Mouse (Mus musculus) duodenum, adult 2 months (tissue): ENCODE results near the gene Taar7f. TPM values are rescaled to one million over a fixed set of nuclear protein-coding genes. Genes with fewer than 3 reads are reported as not detected.

ENCODE experiments used
- polyA plus RNA-seq: library from polyadenylated mRNA; depleted of rRNA; stranded (reverse); fragments of >200 nt; gene quantifications from 2 replicates; pipeline ENCODE4 v1.2.3, GENCODE M21; 2012; ENCODE audit warnings: low replicate concordance; rRNA removed

The Taar7f gene
- polyA plus RNA-seq, result not detected in 2 replicates

GRCm38 (mm10) chr10:24049210-24049609 lies at the start of gene Taar7f:
Gene Taar7f, plus strand, starts transcription at chr10:24049510.

GRCm38 (mm10) chr10:23999639-24000038 lies 49.7 kb upstream of the Taar7f start, which contains the start of gene Taar7b:
Gene Taar7b, plus strand, starts transcription at chr10:23999939.

GRCm38 (mm10) chr10:24026922-24027321 lies 22.4 kb upstream of the Taar7f start, which contains the start of gene Taar7d:
Gene Taar7d, plus strand, starts transcription at chr10:24027222.

GRCm38 (mm10) chr10:24037314-24037713 lies 12.0 kb upstream of the Taar7f start, which contains the start of gene Taar7e:
Gene Taar7e, plus strand, starts transcription at chr10:24037614.

GRCm38 (mm10) chr10:24076200-24076599 lies 26.9 kb downstream of the Taar7f start, which contains the start of gene Taar8a:
Gene Taar8a, plus strand, starts transcription at chr10:24076500.

GRCm38 (mm10) chr10:24092194-24092593 lies 42.9 kb downstream of the Taar7f start, which contains the start of gene Taar8b:
Gene Taar8b, minus strand, starts transcription at chr10:24092294.

Other genes with a start within 250 kb of the Taar7f start
- gene Vnn3, start 198.0 kb upstream of the Taar7f start, polyA plus RNA-seq, result 0.40 TPM in 1 of 2 replicates, not detected in the other
- 5.2 and 38.5 TPM in 2 replicates for gene Vnn1, start 154.8 kb upstream of the Taar7f start, polyA plus RNA-seq
- gene Taar1, start 129.2 kb upstream of the Taar7f start, polyA plus RNA-seq, result not detected in 2 replicates
- not detected in 2 replicates for gene Taar2, start 110.9 kb upstream of the Taar7f start, polyA plus RNA-seq
- gene Taar3, start 100.0 kb upstream of the Taar7f start, polyA plus RNA-seq, result not detected in 2 replicates
- not detected in 2 replicates for gene Taar4, start 89.0 kb upstream of the Taar7f start, polyA plus RNA-seq
- gene Taar5, start 78.8 kb upstream of the Taar7f start, polyA plus RNA-seq, result not detected in 2 replicates
- gene Taar6, start 63.9 kb upstream of the Taar7f start, polyA plus RNA-seq, result not detected in 2 replicates
- not detected in 2 replicates for gene Taar7a, start 56.0 kb upstream of the Taar7f start, polyA plus RNA-seq
- gene Taar7b, start 49.6 kb upstream of the Taar7f start, polyA plus RNA-seq, result not detected in 2 replicates
- not detected in 2 replicates for gene Taar7d, start 22.3 kb upstream of the Taar7f start, polyA plus RNA-seq
- gene Taar7e, start 11.9 kb upstream of the Taar7f start, polyA plus RNA-seq, result not detected in 2 replicates
- gene Taar8a, start 27.0 kb downstream of the Taar7f start, polyA plus RNA-seq, result not detected in 2 replicates
- gene Taar8b, start 42.8 kb downstream of the Taar7f start, polyA plus RNA-seq, result 0.11 TPM in 1 of 2 replicates, not detected in the other
- gene Taar8c, start 52.4 kb downstream of the Taar7f start, polyA plus RNA-seq, result 0.22 TPM in 1 of 2 replicates, not detected in the other
- 0.09 TPM in 1 of 2 replicates, not detected in the other for gene Taar9, start 60.0 kb downstream of the Taar7f start, polyA plus RNA-seq
- gene Stx7, start 99.8 kb downstream of the Taar7f start, polyA plus RNA-seq, result 33.6 and 42.2 TPM in 2 replicates
- gene Moxd1, start 174.0 kb downstream of the Taar7f start, polyA plus RNA-seq, result 2.2 and 9.5 TPM in 2 replicates